Mouse (Mus musculus): ENCODE measurements around the gene Trmt13.
"Not testable (repeated sequence)": the region's sequence is repeated elsewhere in the genome, so short reads cannot be mapped to it uniquely, and the experiment has no call there.

Gene Trmt13

DNA sequence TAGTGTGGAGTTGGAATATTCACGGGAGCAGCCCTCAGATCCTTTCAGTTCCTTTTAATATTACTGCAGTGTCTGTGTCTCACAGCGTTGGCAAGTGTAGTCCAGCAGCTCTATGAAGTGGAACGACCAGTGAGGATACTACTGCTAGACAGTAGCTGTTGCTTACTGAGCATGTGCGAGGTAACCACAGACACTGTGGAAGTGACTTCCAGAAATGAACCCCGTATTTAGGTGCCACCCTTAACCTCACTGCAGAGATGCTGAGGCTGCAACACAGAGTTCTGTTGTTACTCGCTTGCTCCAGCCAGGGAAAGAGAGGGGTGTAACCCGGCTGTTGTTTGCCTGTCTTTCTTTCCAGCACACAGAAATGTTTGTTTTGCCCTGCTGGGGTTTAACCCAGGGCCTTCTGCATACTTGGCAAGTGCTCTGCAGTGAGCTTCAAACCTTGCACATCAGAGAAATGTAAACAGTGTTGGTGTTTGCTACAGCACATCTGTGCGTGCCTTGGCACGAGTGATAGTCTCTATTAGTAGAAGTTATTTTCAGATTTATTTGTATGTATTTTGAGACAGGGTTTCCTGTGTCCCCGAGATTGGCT is at the start of gene Trmt13:
Gene Trmt13 (minus strand): TSS at position 293 of the 598 bp plus-strand sequence.
- no peak for DNase-seq (ENCODE audit: low spot score in 2 of 2)

DNA sequence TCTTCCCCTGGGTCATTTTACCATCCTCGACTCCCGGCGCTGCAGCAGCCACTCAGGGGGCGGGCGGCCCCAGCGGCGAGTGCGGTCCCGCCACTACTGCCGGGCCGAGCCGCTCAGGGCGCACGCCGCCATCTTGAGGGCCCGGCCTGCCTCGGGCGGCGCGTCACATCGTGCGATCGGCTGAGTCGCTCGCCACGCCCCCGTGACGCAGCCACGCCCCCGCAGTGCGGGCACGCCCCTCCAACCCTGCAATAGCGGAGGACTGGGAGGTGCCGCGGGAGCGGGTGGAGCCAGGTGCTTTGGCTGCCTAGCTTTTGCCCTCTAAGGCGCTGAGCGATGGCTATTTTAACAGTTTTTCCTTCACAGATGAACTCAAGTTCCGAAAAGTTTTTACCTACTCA is 48.1 kb upstream of the Trmt13 start, which contains the start of gene Mfsd14a:
Gene Mfsd14a (minus strand): TSS at position 215 of the 401 bp plus-strand sequence.
- peak; percentile 98 to 99 for DNase-seq (ENCODE audit: low spot score in 2 of 2)

DNA sequence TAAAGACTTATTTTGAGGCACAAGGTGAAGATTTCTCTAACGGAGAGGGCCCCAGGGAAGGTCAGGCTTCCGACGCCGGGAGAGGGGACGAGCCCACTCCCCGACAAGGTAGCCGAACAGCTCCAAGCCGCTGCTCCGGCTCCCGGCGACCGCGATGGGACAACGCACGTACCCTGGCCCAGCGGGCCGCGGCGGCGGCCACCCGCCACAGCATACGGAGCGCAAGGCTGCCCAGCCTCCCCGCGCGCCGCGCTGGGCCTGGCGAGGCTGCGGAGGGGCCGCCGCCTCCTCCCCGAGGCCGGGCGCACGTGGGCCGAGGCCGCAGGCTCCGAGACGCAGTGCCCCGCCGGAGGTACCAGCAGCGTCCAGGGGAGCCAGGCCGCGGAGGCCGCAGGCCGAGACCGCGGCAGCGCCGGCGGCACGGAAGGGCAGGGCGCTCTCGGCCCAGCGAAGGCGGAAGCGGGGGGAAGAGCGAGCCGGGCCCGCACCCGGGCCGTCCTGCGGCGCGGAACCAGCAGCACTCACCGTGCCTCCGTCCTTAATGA is 47.6 kb upstream of the Trmt13 start:
- DNase-seq (ENCODE audit: low spot score in 2 of 2), result peak in 1 of 2 experiments; percentile 59

DNA sequence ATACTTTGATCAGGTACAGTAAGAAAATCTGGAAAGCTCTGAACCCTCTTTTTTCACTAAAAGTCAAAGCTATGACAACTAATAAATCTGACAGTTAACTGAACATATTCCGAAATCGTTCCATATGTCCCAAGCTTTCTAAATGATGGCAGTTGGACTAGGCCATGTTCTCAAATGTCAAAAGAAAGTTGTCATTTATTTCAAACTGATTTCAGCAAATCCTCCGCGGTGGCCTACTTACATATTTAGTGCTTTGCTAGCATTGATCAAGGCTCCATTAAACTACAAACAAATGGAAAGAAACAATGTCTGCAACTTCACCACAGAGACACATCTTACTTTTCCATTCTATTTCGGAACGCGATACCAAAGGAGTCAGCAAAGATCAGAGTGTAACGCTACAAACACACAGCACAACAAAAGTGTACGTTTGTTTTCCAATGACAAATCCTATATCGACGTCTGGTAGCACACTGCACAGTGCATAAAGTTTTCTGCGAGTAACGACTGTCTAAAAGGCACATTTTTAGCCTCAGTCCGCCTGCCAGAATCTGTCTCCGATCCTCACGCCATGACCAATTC is 47.0 kb upstream of the Trmt13 start:
- no peak for DNase-seq (ENCODE audit: low spot score in 2 of 2)

DNA sequence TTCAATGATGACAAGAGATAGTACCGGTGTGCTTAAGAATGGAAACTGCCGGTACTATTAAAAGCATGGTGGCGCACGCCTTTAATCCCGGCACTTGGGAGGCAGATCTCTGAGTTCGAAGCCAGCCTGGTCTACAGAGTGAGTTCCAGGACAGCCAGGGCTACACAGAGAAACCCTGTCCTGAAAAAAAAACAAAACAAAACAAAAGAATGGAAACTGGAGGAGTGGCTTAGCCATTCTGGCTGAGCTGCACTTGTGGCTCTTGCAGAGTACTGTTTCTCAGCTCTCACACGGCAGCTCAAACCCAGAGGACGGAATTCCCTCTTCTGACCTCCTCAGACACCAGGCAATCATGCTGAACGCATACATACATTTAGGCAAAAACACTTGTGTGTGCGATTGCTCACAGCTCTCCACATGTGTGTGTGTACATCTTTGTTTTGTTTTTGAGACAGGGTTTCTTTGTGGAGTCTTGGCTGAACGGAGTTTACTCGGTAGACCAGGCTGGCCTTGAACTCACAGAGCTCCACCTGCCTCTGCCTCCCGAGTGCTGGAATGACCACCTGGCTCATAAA is 45.6 kb upstream of the Trmt13 start:
- no peak for DNase-seq (ENCODE audit: low spot score in 2 of 2)

DNA sequence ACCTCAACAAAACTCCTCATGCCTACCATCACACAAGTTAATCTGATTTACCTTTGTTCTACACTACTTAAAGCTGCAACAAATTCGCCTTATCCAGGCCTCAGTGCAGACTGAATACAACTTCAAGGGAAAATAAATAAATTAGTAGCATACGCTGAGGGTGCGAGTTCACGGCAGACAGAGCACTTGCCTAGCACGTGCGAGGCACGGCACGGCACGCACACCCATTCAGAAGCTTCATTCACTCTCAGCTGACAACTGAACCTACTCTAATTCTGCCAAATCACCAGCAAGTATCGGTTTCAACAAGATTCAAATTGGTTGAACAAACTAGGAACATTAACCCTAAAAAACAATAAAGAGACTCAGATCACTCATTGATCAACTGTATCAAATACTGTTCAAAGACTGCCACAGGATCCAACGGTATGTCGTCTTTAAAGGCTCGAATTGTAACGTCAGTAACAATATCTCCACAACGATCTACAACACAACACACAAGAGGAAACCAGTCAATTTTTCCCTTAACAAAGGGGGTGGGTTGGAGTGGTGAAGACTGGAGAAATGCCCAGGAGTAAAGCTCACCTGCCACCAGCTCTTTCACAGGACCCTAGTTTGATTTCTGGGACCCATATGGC is 44.7 kb upstream of the Trmt13 start:
- no peak for DNase-seq (ENCODE audit: low spot score in 2 of 2)

DNA sequence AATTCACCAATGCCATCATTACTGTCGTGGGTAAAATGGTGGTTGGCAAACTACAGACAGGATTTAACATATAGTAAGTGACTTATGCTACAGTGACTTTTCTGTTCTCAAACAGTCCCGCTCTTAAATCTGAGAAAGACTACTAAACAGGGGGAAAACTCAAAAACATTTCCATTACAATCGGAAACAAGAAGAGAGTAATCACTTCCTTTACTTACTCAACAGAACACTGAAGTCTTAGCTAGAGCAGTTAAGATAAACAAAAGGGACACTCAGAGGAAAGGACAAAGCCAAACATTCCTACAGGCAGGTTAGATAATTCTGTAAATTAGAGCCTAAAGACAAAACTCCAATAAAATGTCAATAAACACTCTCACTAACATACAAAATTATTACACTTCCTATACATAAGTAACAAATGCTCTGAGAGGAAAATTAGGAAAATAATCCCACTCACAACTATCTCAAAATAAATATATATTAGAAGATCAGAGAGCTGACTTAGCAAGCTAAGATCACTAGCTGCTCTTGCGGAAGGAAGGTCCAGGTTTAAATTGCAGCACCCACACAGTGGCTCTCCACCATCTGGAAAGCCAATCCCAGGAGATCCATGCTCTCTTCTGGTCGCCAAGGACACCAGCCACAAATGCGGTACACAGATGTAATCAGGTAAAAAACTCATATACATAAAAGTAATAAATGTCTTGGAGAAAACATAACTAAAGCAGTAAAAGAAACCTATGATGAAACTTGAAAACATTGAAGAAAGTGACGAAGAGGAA is 42.0 kb upstream of the Trmt13 start:
- no peak for DNase-seq (ENCODE audit: low spot score in 2 of 2)

DNA sequence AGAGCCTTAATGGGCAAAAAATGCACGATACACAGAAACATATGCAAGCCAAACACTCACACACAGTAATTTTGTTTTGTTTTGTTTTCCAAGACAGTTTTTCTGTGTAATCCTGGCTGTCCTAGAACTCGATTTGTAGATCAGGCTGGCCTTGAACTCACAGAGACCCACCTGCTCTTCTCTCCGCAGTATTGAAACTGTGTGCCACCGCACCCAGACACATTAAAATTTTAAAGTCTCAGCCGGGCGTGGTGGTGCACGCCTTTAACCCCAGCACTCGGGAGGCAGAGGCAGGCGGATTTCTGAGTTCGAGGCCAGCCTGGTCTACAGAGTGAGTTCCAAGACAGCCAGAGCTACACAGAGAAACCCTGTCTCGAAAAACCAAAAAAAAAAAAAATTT is 39.7 kb upstream of the Trmt13 start:
- not testable (repeated sequence) for DNase-seq (ENCODE audit: low spot score in 2 of 2)

DNA sequence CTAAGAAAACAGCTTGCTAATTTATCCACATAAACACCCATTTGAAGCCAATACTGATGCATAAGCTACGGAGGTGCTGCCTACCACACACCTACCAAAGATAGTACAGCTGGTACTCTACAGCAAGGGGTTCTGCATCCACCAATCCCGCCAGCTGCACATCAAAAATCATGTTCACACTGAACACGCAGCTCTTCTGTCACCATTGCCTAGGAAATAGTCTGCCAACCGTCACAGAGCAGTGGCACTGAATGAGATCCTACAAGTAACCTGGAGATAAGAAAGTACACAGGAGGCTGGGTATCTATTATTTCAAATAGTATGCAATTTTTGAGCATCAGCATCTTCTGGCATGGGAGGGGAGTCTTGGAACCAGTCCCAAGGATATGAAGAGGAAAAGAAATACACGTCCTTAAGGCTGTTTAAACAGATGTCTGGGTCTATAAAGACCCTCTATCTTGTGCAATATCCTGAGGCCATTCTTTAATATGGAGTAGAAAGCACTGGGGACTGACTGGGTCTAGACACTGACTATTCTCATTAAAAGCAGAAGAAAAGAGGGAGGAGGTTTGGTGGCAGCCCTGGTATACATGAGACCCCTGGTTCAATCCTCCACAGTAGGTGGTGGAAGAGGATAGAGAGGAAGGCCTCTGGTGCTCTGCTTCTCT is 39.0 kb upstream of the Trmt13 start:
- DNase-seq (ENCODE audit: low spot score in 2 of 2), result no peak

DNA sequence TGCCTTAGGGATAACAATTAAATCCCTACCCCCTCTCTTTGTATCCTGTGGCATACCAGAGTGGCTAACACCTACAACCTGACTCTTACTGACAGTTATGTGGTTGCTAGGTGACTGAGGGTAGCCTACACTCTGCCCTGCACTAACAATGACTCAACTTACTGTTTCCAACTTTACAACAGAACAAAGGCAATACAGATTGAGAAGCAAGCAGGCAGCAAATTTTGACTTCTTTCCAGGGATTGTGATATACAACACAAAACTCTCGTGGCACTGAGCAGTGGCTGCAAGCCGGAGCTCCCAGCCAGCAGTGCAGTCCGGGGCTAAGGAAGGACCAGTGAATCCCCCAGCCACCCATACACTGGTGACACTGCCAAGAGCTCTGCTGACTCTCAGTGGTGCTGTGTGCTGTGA is 37.7 kb upstream of the Trmt13 start:
- no peak for DNase-seq (ENCODE audit: low spot score in 2 of 2)

DNA sequence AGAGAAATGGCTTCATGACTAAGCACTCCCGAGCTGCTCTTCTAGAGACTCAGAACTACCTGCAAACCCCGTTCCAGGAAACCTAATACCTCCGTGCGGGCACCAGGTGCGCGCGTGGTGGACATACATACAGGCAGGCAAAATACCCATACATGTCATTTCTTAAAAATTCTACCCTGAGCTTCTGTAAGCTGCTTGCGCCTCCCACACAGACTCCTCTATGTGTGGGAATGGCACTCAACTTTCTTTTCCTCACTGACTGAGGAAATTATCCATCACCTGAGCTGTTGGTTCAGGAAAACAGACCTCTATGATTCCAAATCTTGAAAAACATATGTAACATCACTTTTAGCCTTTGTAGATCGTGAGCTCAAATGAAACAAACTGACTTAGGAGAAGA is 36.3 kb upstream of the Trmt13 start:
- DNase-seq (ENCODE audit: low spot score in 2 of 2), result no peak

DNA sequence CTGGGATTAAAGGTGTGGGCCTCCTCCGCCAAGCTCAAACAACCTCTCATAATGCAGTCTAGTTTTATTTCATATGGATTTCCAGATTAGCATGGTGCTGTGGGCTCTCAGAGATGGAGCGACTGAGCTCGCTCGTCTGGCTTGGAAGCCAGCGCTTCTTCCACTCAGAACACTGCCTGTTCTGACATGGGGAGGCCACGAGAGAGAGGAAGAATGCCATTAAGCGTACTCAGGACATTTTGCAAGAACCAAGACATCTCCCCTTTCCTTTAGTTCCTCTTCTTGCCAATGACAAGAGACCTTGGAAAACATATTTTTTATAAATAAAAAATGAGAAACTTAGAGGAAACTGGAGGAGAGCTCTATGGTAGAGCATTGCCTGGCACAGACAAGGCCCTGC is 34.4 kb upstream of the Trmt13 start:
- no peak for DNase-seq (ENCODE audit: low spot score in 2 of 2)

DNA sequence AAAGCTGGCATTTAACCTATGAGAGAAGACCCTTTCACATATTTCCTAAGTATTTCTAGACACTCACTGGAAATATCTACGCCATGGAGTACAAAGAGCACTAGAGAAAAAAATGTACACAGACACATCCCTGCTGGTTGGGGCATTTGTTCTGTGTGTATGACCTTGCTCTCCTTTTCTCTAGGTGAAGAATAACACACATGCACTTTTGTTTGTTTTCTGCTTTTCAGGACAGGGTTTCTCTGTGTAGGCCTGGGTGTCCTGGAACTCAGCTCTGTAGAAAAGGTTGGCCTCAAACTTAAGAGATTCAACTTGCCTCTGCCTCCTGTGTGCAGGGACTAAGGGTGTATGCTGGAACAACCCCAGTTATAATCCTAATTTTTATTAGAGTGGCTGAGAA is 32.0 kb upstream of the Trmt13 start:
- DNase-seq (ENCODE audit: low spot score in 2 of 2), result no peak

DNA sequence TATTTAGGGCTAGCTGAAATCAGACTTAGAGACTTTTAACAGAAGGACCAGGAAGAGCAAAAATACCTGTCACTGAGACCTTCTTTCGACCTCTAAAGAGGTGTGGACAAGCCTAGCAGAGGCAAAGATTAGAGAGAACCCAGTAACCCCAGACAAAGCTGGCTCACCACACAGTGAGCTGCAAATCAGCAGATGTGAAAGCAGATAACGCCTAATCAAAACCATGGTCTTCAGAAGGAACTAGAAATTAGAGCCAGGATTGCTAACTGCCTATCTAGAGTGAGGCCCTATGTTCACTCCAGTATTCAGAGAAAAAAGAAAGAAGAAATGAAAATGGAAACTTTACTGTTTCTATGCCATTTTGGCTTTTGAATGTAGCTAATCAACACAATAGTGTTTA is 28.0 kb upstream of the Trmt13 start:
- no peak for DNase-seq (ENCODE audit: low spot score in 2 of 2)

DNA sequence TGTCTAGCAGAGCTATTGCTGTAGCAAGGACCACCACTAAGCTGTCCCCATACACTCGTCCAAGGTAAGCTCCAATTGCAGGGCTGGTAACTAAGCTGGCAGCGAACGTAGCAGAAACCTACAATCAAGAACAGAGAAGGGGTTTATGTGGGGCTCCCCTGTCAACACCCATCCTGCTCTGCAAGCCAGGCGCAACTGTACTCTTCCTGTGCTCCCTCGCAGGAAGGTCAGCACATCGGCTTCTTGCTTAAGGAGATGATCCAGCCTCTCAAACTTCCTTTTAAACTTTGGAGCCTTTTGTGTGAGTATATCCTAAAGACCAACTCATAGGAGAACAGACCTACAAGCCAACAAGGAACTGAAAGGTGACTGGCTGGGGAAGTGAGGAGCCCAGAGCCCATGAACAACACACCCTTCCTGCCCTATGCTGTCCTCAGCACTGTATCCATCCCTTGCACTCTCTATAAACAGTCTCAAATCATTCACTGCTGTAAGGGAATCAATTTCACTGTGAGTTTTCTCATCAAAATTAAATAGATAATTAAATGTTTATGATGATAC is 27.5 kb upstream of the Trmt13 start:
- DNase-seq (ENCODE audit: low spot score in 2 of 2), result no peak

DNA sequence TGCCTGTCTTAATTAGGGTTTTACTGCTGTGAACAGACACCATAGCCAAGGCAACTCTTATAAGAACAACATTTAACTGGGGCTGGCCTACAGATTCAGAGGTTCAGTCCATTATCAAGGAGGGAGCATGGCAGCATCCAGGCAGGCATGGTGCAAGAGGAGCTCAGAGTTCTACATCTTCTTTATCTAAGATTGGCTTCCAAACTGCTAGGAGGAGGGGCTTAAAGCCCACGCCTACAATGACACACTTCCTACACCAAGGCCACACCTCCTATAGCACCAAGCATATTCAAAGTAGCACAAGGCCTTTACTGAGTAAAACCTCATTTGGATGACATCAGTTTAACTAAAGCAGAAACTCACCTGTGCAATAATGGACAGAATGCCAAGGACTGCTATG is 25.6 kb upstream of the Trmt13 start:
- no peak for DNase-seq (ENCODE audit: low spot score in 2 of 2)

DNA sequence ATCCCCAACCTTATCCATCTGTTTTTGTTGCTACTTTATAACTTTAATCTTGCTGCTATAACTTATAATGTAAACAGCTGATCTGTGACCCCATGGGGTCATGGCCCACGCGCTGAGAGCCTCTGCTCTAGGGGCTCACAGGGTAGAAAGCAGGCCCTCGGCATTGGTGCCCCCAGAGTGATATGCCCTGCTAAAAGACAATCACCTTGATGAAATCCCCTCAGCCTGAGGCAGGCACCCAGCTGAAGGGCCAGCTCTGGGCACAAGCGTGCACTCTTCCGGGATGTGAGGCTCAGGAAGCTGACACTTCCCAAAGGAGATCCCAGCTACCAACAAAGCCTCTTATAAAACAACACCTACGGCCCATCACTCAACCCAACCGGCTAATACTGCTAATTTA is 24.2 kb upstream of the Trmt13 start:
- DNase-seq (ENCODE audit: low spot score in 2 of 2), result no peak

DNA sequence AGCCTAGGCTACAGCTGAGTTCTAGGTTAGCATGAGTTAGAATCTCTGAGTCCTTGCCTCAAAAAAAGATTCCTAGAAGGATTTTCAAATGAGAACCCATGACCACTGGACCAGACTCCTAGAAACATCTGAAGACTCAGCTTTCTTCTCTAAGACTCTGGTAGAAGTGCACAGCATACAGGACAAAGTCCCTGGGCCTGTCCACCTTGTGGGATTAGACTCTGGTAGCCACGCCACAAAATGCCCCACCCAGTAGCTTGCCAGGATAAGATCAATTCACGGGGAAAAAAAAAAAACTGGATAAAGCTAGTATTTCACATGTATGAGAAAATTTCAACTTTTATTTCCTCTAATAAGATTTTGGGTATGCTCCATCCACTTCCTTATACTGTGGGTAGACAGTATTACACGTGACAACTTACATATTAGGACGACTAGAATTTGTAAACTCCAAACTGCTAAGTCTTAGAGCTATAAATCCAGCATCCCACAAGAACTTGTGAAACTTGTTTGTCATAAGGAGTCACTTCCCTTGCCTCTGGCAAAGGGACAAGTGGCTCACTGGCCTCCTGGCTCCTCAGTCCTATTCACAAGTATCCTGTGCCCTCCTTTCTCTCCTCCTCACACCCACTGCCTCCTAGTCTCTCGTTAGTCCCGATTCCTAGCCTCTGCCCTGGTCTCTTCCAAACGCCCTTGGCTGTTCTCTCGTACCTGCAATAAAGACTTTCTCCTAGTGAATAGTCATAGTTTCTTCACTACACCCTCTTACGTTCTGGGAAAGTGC is 23.5 kb upstream of the Trmt13 start:
- no peak for DNase-seq (ENCODE audit: low spot score in 2 of 2)

DNA sequence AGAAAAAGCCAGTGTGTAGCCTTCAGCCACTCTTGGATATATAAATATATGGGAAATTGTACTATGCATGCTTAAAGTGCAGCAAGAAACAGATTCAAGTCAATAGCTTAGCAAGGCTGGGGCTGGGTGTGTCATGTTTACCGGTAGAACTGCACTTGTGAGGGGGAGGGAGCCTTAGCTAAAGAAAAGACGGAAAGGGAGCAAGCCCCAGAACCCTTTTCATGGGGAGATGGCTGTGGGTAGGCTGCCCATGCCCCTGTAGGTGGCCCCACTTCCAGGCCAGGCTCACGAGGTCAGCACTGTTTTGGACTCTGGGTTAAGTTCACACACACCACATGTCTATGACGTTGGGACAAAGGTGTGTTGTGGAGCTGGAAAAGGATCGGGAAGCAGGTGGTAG is 21.4 kb upstream of the Trmt13 start:
- DNase-seq (ENCODE audit: low spot score in 2 of 2), result no peak

DNA sequence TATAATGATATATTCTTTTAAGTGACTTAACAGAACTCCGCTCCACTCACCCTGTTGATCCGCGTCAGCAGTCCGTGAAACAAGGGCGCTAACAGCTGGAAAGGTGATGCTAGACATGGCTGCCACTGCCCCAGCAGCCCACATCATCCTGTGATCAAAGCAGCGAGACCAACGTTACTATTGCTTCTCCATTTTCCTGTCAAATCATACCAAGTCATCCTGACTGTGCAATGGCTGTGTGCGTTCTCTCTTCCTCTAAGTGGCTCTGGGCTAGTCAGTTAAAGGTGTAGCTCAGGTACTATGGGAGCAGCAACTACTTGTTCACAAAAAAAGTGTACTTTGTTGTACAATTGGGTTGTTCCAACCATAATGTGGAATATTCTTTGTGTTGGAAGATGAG is 20.5 kb upstream of the Trmt13 start:
- DNase-seq (ENCODE audit: low spot score in 2 of 2), result no peak

Data from urinary bladder, postnatal 4 days (tissue).